Mouse (Mus musculus): Measurements from ENCODE around the gene Igsf3. TPM values are rescaled to one million over a fixed set of nuclear protein-coding genes. Genes with fewer than 3 reads are reported as not detected.

The Igsf3 gene
- total RNA-seq, 1 experiment from 2014 or later: 3.6 TPM

- ATAC-seq (replicated peaks; ENCODE audit: low read depth, poor library complexity, severe bottlenecking): peak; percentile 36
Observed at GRCm38 (mm10) chr3:101436469-101436868, 59.6 kb downstream of the Igsf3 start.

- no peak for ATAC-seq (replicated peaks; ENCODE audit: low read depth, poor library complexity, severe bottlenecking)
Observed at GRCm38 (mm10) chr3:101437021-101437563, 60.2 kb downstream of the Igsf3 start.

- no peak for ATAC-seq (replicated peaks; ENCODE audit: low read depth, poor library complexity, severe bottlenecking)
Observed at GRCm38 (mm10) chr3:101443265-101443881, 66.5 kb downstream of the Igsf3 start.

- no peak for ATAC-seq (replicated peaks; ENCODE audit: low read depth, poor library complexity, severe bottlenecking)
Observed at GRCm38 (mm10) chr3:101444437-101444836, 67.6 kb downstream of the Igsf3 start.

GRCm38 (mm10) chr3:101447239-101447638 lies 70.4 kb downstream of the Igsf3 start:
- no peak for ATAC-seq (replicated peaks; ENCODE audit: low read depth, poor library complexity, severe bottlenecking)

- no peak for ATAC-seq (replicated peaks; ENCODE audit: low read depth, poor library complexity, severe bottlenecking)
Observed at GRCm38 (mm10) chr3:101448765-101449164, 71.9 kb downstream of the Igsf3 start.

- ATAC-seq (replicated peaks; ENCODE audit: low read depth, poor library complexity, severe bottlenecking): no peak
Observed at GRCm38 (mm10) chr3:101450811-101451428, 74.0 kb downstream of the Igsf3 start.

- no peak for ATAC-seq (replicated peaks; ENCODE audit: low read depth, poor library complexity, severe bottlenecking)
Observed at GRCm38 (mm10) chr3:101460618-101461017, 83.7 kb downstream of the Igsf3 start.

GRCm38 (mm10) chr3:101461046-101461445 lies 84.2 kb downstream of the Igsf3 start:
- ATAC-seq (replicated peaks; ENCODE audit: low read depth, poor library complexity, severe bottlenecking): no peak

GRCm38 (mm10) chr3:101461816-101462215 lies 84.9 kb downstream of the Igsf3 start:
- ATAC-seq (replicated peaks; ENCODE audit: low read depth, poor library complexity, severe bottlenecking): no peak

GRCm38 (mm10) chr3:101462294-101462693 lies 85.4 kb downstream of the Igsf3 start:
- peak; percentile 69 for ATAC-seq (replicated peaks; ENCODE audit: low read depth, poor library complexity, severe bottlenecking)

- peak; percentile 76 for ATAC-seq (replicated peaks; ENCODE audit: low read depth, poor library complexity, severe bottlenecking)
Observed at GRCm38 (mm10) chr3:101463491-101463890, 86.6 kb downstream of the Igsf3 start.

- peak; percentile 63 for ATAC-seq (replicated peaks; ENCODE audit: low read depth, poor library complexity, severe bottlenecking)
Observed at GRCm38 (mm10) chr3:101469675-101470074, 92.8 kb downstream of the Igsf3 start.

GRCm38 (mm10) chr3:101471881-101472280 lies 95.0 kb downstream of the Igsf3 start:
- no peak for ATAC-seq (replicated peaks; ENCODE audit: low read depth, poor library complexity, severe bottlenecking)

GRCm38 (mm10) chr3:101481951-101482350 lies 105.1 kb downstream of the Igsf3 start:
- no peak for ATAC-seq (replicated peaks; ENCODE audit: low read depth, poor library complexity, severe bottlenecking)

- no peak for ATAC-seq (replicated peaks; ENCODE audit: low read depth, poor library complexity, severe bottlenecking)
Observed at GRCm38 (mm10) chr3:101483256-101483983, 106.5 kb downstream of the Igsf3 start.

GRCm38 (mm10) chr3:101486054-101486765 lies 109.3 kb downstream of the Igsf3 start:
- ATAC-seq (replicated peaks; ENCODE audit: low read depth, poor library complexity, severe bottlenecking): no peak

- ATAC-seq (replicated peaks; ENCODE audit: low read depth, poor library complexity, severe bottlenecking): no peak
Observed at GRCm38 (mm10) chr3:101487436-101487835, 110.6 kb downstream of the Igsf3 start.

GRCm38 (mm10) chr3:101488204-101488603 lies 111.3 kb downstream of the Igsf3 start:
- ATAC-seq (replicated peaks; ENCODE audit: low read depth, poor library complexity, severe bottlenecking): no peak

- ATAC-seq (replicated peaks; ENCODE audit: low read depth, poor library complexity, severe bottlenecking): no peak
Observed at GRCm38 (mm10) chr3:101490515-101490914, 113.6 kb downstream of the Igsf3 start.
